Mouse (Mus musculus) G1E-ER4 (cell line): ENCODE measurements around the gene Gse1. TPM values are rescaled to one million over a fixed set of nuclear protein-coding genes. Genes with fewer than 3 reads are reported as not detected.

Experiments
- GATA1 ChIP-seq: IDR thresholded peaks from one replicate; pipeline ENCODE4 v1.8.0; 2012; ENCODE audit warnings: low read length, inconsistent platforms
- polyA plus RNA-seq: library from polyadenylated mRNA; stranded (reverse); fragments of >175 nt; gene quantifications from 2 replicates; pipeline ENCODE4 v1.2.3, GENCODE M21; 2012

The Gse1 gene
- polyA plus RNA-seq, 1 experiment: 139 TPM

DNA sequence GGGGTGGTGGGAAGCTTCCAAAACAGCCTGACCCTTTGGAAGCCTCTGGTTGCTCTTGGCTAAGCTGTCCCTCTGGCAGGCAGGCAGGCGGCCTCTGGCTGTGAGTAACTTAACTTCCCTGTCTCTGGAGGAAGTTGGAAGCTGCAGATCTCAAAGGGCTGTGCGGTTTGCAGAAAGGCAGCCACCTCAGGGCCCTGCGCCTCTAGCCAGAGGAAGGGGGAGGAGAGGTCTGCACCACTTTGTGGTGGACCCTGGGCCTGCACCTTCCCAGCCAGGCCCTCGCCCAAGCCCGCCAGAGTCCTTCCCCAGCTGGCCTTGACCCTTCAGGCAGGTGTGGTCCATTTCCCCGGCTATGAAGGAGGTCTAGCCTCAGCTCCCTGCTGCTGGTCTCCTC lies 311.1 kb downstream of the Gse1 start:
- TF ChIP-seq GATA1: no peak

DNA sequence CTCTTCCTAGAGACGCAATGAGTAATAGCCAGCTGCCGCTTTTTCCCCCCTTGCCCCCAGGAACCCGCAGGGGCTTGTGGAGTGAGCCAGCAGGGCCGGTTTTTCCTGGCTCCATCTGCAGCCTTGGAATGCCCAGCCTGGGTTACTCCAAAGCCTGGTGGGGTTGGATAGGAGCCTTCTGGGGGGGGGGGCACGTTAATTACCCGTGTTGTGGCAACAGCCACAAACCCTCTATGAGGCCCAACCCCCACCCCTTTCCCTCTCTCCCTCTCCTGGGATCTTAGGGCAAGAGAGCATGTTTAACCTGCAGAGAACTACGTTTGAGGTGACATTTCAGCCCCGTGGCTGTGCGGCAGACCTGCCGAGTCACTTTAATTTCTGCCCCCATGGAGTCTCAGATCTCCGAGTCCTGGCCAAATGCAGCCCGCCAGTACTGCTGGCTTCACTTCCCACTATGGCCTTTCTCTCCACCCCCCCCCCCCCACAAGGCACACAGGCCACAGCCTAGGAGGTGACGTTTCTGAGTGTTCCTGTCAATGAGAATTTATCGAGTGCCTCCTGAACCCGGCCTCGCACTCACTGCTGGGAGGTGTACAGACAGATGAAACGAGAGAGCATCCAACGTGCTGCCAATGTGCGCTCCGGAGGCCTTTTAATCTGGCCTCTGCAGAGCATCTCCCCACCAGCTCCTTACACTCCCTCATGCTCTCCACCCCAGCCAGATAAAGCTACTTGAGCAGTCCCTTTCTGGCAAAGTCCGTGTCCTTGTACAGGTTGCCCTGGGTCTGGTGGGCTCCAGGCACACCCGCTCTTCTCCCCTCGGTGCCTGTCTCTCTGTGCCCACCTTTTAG lies 311.7 kb downstream of the Gse1 start:
- no peak for TF ChIP-seq GATA1

DNA sequence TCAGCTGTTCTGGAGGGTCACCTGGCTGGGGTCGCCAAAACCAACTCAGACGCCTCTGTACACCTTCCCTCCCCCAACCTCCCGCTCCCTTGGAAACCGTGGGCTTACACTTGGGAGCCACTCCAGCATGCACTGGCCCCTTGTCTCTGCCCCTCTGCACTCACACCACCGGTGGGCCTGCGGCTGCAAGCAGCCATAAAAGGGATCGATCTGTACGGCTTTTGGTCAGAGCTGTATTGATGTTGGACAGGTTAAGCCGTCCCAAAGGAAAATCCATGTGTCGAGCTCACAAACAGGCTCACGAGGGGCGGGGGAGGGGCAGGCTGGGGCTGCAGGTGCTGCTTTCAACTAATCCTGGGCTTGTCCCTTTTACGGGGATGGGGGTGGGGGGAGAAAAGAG lies 314.7 kb downstream of the Gse1 start:
- TF ChIP-seq GATA1: no peak

DNA sequence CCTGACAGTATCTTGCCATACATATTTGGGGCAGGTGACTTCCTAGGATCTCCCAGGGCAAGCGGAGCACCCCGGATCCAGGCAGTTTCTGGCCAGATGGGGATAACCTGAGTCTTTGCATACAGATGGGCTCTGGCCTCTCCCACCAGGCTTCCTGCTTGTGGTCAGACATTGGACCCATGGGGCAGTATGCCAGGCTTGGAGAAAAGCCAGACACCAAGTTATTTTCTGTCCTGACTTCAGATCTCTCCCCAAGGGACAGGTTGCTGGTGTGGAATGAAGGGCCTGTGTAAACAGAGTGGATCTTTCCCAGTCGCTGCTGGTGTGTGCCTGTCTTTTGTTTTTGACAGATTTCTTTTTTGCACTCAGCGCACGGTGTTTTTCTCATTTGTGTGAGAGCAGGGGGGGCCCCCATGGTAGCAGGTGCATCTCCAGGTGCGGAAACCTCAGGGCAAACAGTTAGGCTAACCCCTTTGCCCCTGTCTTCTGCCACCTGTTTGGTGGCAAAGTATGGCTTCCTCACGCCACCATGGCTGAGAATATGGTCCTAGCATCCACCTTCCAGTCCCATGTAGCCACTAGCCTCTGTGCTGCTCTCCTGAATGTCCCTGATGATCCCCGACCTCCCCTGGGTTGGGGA lies 315.3 kb downstream of the Gse1 start:
- no peak for TF ChIP-seq GATA1

DNA sequence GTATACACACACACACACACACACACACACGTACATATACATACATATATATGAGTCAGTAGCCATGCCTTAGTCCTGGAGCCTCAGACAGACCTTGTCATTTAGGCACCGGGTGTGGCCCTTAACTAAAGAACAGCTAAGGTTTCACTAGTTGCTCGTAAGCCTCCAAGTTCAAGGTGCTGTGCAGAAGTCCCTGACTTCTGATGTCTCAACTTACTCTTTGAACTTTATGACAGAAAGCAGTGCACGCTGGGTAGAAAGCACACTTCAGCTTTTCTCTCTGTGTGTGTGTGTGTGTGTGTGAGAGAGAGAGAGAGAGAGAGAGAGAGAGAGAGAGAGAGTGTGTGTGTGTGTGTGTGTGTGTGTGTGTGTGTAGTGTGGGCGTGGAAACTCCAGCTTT lies 315.9 kb downstream of the Gse1 start:
- no peak for TF ChIP-seq GATA1

DNA sequence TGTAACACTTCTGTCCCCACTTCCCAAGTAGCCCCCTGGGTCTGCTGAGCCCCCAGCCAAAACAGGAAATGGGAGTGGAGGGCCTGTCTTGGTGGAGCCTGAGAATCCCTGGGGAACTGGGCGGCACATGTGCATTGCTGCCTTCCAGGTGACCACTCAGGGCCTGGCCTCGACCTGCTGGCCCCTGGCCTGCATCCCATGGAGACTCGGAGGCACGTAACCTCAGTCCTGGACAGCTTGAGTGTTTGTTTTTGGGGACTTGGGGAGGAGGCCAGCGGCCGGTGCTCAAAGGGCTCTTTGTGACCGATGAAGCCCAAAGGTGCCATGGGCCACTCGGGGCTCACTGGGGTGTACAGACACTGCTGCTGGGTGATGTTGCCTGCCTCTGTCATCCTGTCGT lies 319.3 kb downstream of the Gse1 start:
- TF ChIP-seq GATA1: no peak

DNA sequence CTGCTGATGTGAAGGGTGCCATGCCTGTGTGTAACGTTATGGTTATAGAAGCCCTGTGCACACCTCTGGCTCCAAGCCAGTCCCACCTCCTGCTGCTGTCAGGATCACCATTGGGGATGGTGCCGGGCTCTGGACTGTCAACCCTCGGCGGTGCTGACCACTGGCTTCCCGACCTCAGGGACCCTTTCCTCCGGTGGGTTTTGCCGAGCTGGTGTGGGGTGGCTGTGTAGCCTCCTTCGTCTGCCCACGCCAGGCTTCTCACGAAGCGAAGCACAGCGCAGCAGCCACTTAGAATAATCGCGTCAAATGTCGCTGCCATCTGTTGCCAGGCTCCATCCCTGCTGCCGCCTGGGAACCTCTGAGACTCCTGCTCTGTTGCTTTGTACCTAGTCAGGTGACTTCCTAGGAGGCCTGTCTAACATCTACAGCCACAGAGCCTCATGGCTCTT lies 320.1 kb downstream of the Gse1 start:
- TF ChIP-seq GATA1: no peak

DNA sequence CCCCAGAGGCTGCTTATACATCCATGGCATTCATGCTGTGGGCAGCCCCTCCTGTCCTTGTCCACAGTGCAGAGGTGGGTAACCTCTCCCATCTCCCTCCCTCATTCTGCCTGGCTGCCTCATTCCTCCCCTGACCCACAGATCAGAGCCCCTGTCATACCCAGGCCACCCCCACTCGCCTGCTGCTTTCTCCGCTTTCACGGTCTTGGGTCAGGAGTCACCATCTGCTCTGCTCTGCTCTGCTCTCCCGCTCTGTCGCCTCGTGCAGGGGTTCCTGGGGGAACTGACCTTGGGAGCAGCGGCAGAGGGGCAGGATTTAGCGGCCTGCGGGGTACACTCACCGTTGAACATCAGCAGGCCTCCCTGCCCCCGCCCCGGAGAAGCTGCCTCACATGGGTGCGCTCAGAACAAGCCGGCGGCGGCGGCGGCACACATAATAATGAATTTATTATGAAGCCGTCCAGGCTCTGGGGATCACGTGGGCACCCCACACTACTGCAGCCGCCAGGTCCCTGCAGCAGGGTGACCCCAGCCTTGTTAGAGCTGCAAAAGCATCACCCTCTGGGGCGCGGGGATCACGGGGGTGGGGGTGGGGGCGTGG lies 321.2 kb downstream of the Gse1 start:
- TF ChIP-seq GATA1: no peak

DNA sequence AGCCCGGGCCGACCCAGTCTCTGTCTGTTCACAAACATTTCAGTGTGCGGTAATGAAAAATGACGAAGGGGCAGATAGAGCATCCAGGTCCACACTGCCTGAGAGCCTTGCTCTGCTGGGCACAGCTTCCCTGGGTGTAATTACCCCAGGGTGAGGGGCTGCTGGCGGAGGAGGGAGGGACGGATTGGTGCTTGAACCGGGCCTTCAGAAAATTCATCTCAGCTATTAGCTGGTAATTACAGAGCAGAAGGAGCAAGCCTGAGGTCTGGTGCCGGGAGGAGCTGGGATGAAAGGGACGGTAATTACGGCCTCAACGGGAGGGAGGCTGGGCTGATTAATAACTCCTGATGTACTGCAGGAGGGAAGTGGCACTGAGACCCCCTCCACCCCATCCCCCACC lies 321.7 kb downstream of the Gse1 start:
- TF ChIP-seq GATA1: no peak

DNA sequence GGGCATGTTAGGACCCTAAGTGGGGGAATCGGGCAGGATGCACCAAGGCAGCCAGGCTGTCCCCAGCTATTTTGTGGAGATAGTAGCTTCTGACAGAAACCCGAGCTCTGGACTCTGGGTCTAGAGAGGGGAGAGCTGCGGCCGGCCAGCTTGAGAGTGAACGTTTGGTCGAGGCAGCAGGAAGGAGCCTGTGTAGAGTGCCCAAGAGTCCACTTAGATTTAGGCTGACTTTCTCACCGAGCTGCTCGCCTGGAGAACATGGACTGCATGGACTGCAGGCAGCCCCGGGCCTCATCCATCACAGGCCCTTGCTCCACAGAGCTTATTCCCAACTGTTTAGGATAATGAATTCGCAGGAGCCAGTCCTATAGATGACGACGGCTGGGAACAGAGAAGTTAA lies 322.2 kb downstream of the Gse1 start:
- no peak for TF ChIP-seq GATA1

DNA sequence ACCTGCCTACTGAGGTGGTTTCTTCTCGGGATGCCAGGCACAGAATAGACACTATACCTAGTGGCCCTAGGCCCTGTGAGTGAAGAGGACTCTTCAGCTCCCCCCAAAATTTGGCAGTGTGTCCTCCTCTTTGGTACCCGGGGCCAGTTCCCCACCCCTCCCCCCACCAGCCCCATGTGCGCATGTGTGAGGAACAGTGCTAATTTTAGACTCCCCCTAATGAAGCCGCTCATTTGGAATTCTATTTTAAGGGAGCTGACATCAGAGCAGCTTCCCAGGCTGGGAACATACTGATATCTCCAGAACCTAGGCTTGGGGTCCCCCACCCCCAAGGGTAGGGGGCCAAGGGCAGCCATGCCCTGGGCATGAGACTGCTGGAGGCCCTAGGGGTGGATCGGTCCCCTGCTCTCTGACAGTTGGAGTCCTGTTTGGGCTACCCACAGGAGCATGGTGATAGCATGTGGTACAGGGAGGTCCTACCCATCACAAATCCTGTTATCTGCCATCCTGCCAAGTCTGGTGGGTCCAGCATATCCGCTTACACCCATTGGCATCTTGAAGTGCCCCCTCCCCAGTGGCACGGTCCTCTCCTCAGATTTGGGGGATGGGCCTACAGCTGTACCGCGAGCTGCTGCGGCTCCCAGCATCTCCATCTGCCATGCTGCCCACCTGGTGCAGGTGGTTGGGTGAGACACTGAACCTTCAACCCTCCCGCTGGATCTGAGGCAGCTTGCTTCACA lies 322.9 kb downstream of the Gse1 start:
- TF ChIP-seq GATA1: no peak

DNA sequence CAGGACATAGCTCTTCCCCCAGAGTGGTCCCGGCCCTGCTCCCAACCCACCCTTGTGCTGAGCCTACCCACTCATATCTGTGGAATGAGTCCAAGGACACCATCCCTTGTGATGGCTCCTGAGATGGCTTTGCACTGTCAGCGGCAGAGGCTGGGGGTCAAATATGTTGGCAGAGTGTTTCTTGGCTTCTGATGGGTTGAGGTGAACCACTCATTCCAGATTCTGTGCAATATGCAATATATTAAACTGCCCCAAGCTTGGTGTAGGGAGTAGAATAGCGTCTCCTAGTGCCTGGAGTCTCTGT lies 323.4 kb downstream of the Gse1 start:
- TF ChIP-seq GATA1: no peak

DNA sequence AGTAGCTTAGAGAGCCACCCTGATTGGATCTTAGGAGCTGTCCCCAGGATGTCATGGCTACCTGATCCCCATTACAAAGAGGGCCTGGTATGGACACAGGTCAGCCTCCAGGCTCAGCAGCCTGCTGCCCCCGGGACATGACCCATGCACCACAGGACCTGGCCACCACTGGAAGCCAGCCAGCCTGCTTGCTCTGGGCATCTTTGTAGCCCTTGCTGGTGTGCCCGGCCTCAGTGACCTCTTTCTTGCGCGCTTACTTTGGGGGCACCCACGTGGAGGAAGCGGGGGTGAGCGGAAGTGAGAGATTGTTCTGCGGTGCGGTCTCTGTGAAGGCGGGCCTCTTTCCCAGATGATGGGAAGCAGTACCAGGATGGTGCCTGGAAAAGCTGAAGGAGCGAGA lies 324.3 kb downstream of the Gse1 start:
- TF ChIP-seq GATA1: no peak

DNA sequence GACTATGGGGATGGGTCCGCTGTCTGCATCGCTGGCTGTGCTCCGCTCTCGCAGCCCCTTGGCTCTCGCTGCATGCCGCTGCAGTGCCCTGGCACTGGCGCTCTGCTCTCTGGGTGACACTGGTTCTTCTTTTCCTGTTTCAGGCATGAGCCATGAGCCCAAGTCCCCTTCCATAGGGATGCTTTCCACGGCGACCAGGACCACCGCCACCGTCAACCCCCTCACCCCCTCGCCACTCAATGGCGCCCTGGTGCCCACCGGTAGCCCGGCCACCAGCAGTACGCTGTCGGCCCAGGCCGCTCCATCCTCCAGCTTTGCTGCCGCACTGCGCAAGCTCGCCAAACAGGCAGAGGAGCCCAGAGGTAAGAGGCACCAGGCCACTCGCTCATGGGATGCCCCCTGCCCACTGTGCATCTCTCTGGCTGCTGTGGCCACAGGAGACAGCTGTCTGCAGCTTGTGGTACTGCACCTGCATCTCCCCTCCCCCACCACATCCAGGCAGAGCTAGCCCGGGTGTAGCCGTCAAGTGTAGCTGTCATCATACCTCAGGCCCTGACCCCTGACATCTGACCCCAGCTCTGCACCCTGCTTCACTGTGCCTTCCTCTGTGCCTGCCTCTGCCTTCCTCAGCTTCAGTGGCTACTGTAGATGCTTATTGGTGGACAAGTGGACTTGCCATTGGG lies 325.3 kb downstream of the Gse1 start:
- no peak for TF ChIP-seq GATA1

DNA sequence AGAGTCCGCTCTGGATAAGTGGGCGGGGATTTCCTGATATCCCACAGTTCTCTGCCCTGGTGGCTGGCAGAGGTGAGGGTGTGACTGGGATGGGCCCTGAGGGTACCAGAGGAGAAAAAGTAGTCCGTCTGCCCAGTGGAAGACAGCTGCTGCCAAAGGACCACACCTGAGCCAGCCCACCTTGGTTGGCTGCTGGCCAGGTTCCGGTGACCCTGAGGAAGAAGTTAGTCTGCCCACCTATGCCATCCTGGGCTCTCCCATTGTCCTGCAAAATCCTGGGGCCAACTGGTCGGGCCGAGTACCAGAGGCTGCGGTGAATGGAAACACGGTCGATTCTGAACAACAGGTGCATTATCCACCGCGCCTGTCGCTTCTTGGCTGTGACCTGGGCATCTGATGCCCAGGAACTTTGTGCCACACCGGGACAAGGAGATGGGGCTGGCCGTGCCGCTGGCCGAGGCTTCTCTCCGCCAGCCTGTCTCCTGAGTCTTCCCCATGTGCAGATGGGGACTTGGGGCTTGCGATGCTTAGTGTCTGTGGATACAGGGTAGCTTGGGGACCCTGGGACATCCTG lies 326.3 kb downstream of the Gse1 start:
- TF ChIP-seq GATA1: no peak
